Mouse (Mus musculus) liver, embryonic 15.5 days (tissue): ENCODE results near the gene Ten1. TPM values are rescaled to one million over a fixed set of nuclear protein-coding genes. Genes with fewer than 3 reads are reported as not detected.

Experiments
- ATAC-seq: fragments of 200-750 bp; cut with Nextera tagmentation; 2 replicates; pipeline ENCODE4 v1.8.0; 2017; ENCODE audit warnings: moderate number of reproducible peaks, mild to moderate bottlenecking, moderate library complexity; ENCODE audit not compliant: insufficient read depth
- H3K27ac ChIP-seq: fragments of 300-500 bp; sonication (generic); replicated peaks from 2 replicates; pipeline ENCODE4 v1.5.1; 2015; ENCODE audit warnings: mild to moderate bottlenecking, inconsistent platforms
- H3K27me3 ChIP-seq: fragments of 300-500 bp; sonication (generic); 2 replicates; pipeline ENCODE4 v1.6.1; 2015; ENCODE audit warnings: mild to moderate bottlenecking, inconsistent platforms
- H3K36me3 ChIP-seq: fragments of 300-500 bp; sonication (generic); replicated peaks from 2 replicates; pipeline ENCODE4 v1.6.1; 2015; ENCODE audit warnings: moderate library complexity, mild to moderate bottlenecking, inconsistent platforms
- H3K4me1 ChIP-seq: fragments of 300-500 bp; sonication (generic); replicated peaks from 2 replicates; pipeline ENCODE4 v1.6.1; 2015; ENCODE audit warnings: inconsistent platforms
- H3K4me2 ChIP-seq: fragments of 300-500 bp; sonication (generic); 2 replicates; pipeline ENCODE4 v1.6.1; 2015; ENCODE audit warnings: moderate library complexity, mild to moderate bottlenecking, inconsistent platforms
- H3K4me3 ChIP-seq: fragments of 300-500 bp; sonication (generic); replicated peaks from 2 replicates; pipeline ENCODE4 v1.5.1; 2015; ENCODE audit warnings: mild to moderate bottlenecking, inconsistent platforms
- H3K9ac ChIP-seq: fragments of 300-500 bp; sonication (generic); 2 replicates; pipeline ENCODE4 v1.6.1; 2015; ENCODE audit warnings: moderate library complexity, mild to moderate bottlenecking, inconsistent platforms
- H3K9me3 ChIP-seq: fragments of 300-500 bp; sonication (generic); replicated peaks from 2 replicates; pipeline ENCODE4 v1.6.1; 2016; ENCODE audit warnings: inconsistent platforms
- WGBS: fragments of 180-500 bp; shearing (Covaris S2); methylation state at CpG from one replicate; pipeline ENCODE4 v1.1.7; 2015; ENCODE audit warnings: mixed read lengths; ENCODE audit not compliant: insufficient replicate concordance; 5-methylcytosine and 5-hydroxymethylcytosine counted together
- polyA plus RNA-seq: library from polyadenylated mRNA; unstranded; fragments of >200 nt; fragmentation: Nextera tagmentation; extraction: Ambion mirVana; gene quantifications from 2 replicates; pipeline ENCODE4 v1.2.1, GENCODE M21; 2015

Gene Ten1
- polyA plus RNA-seq: 27.5 and 33.1 TPM in 2 replicates

- H3K36me3 ChIP-seq: peaks cover 6% of the 10 kb centered on the region; the same call in 1 of the 2 replicates
- peak; percentile 96 for ATAC-seq
- H3K27me3 ChIP-seq: no peaks in the 10 kb centered on the region
- peaks cover 55% of the 10 kb centered on the region for H3K4me1 ChIP-seq
- peak within 1 kb of the TSS; percentile 91 for H3K27ac ChIP-seq
- H3K4me3 ChIP-seq: peak within 1 kb of the TSS; percentile 88
- H3K9ac ChIP-seq: peak within 1 kb of the TSS; percentile 83
- no peaks in the 10 kb centered on the region for H3K9me3 ChIP-seq
- under 1% methylated on average over 61 of the region's 62 CpGs for WGBS
- peak within 1 kb of the TSS; percentile 86 for H3K4me2 ChIP-seq
Measured at GRCm38 (mm10) chr11:116198639-116199531, at the start of gene Ten1, which contains the start of gene Acox1. Gene Ten1, plus strand, starts transcription at chr11:116198855. Gene Acox1, minus strand, starts transcription at chr11:116199045.

GRCm38 (mm10) chr11:116149341-116149740, 49.3 kb upstream of the Ten1 start:
- no peak overlapping the region for H3K4me2 ChIP-seq
- H3K27ac ChIP-seq: no peak overlapping the region
- WGBS: 78% methylated on average over 6 of the region's 6 CpGs
- no peak overlapping the region for H3K9ac ChIP-seq
- H3K4me3 ChIP-seq: no peak overlapping the region
- no peaks in the 10 kb centered on the region for H3K9me3 ChIP-seq
- H3K4me1 ChIP-seq: peaks cover 37% of the 10 kb centered on the region
- no peak for ATAC-seq
- H3K27me3 ChIP-seq: no peaks in the 10 kb centered on the region
- peaks cover 63% of the 10 kb centered on the region for H3K36me3 ChIP-seq

GRCm38 (mm10) chr11:116150960-116151359, 47.7 kb upstream of the Ten1 start:
- no peak overlapping the region for H3K4me3 ChIP-seq
- peak overlapping the region; percentile 36 for H3K4me2 ChIP-seq
- no peaks in the 10 kb centered on the region for H3K27me3 ChIP-seq
- H3K4me1 ChIP-seq: peaks cover 34% of the 10 kb centered on the region
- H3K36me3 ChIP-seq: peaks cover 47% of the 10 kb centered on the region
- H3K9me3 ChIP-seq: no peaks in the 10 kb centered on the region
- peak overlapping the region; percentile 82 for H3K27ac ChIP-seq
- H3K9ac ChIP-seq: no peak overlapping the region
- 53% methylated on average over 2 of the region's 2 CpGs for WGBS
- peak; percentile 93 for ATAC-seq

- H3K4me1 ChIP-seq: peaks cover 2% of the 10 kb centered on the region
- no peaks in the 10 kb centered on the region for H3K9me3 ChIP-seq
- no peak overlapping the region for H3K4me3 ChIP-seq
- WGBS: 65% methylated on average over 12 of the region's 12 CpGs
- no peak for ATAC-seq
- H3K4me2 ChIP-seq: no peak overlapping the region
- no peaks in the 10 kb centered on the region for H3K27me3 ChIP-seq
- peaks cover 10% of the 10 kb centered on the region; the same call in 1 of the 2 replicates for H3K36me3 ChIP-seq
- H3K9ac ChIP-seq: no peak overlapping the region
- no peak overlapping the region for H3K27ac ChIP-seq
Measured at GRCm38 (mm10) chr11:116161312-116161711, 37.3 kb upstream of the Ten1 start.

- 78% methylated on average over 10 of the region's 10 CpGs for WGBS
- no peak for ATAC-seq
- Histone ChIP-seq H3K4me1 (peaks cover 10% of the 10 kb centered on the region), H3K4me3 (no peak overlapping the region), H3K9me3 (no peaks in the 10 kb centered on the region), H3K9ac (no peak overlapping the region), H3K27me3 (no peaks in the 10 kb centered on the region), H3K36me3 (peaks cover 5% of the 10 kb centered on the region; the same call in 1 of the 2 replicates), H3K27ac (no peak overlapping the region), H3K4me2 (no peak overlapping the region)
Measured at GRCm38 (mm10) chr11:116162146-116162545, 36.5 kb upstream of the Ten1 start.

GRCm38 (mm10) chr11:116163002-116163401, 35.7 kb upstream of the Ten1 start:
- Histone ChIP-seq H3K4me3 (no peak overlapping the region), H3K4me2 (no peak overlapping the region), H3K9me3 (no peaks in the 10 kb centered on the region), H3K36me3 (peaks cover 3% of the 10 kb centered on the region; the same call in 1 of the 2 replicates), H3K4me1 (peaks cover 18% of the 10 kb centered on the region), H3K27ac (no peak overlapping the region), H3K9ac (no peak overlapping the region), H3K27me3 (no peaks in the 10 kb centered on the region)
- no peak for ATAC-seq
- WGBS: 53% methylated on average over 9 of the region's 9 CpGs

- H3K4me3 ChIP-seq: peak overlapping the region; percentile 74
- H3K27me3 ChIP-seq: no peaks in the 10 kb centered on the region
- peak overlapping the region; percentile 79 for H3K9ac ChIP-seq
- H3K4me2 ChIP-seq: peak overlapping the region; percentile 83
- H3K4me1 ChIP-seq: peaks cover 26% of the 10 kb centered on the region
- 14% methylated on average over 6 of the region's 6 CpGs for WGBS
- no peak for ATAC-seq
- H3K27ac ChIP-seq: peak overlapping the region; percentile 71
- H3K9me3 ChIP-seq: no peaks in the 10 kb centered on the region
- 0 out of 2 replicates have a peak, but pooled peaks cover 3% of the 10 kb centered on the region for H3K36me3 ChIP-seq
Measured at GRCm38 (mm10) chr11:116167232-116167631, 31.4 kb upstream of the Ten1 start.

GRCm38 (mm10) chr11:116167884-116168439, 30.7 kb upstream of the Ten1 start, which contains the start of gene Fbf1:
Gene Fbf1, minus strand, starts transcription at chr11:116168166.
- no peaks in the 10 kb centered on the region for H3K27me3 ChIP-seq
- H3K4me3 ChIP-seq: peak within 1 kb of the TSS; percentile 74
- under 1% methylated on average over 40 of the region's 40 CpGs for WGBS
- peaks cover 8% of the 10 kb centered on the region for H3K36me3 ChIP-seq
- peak within 1 kb of the TSS; percentile 83 for H3K4me2 ChIP-seq
- H3K9me3 ChIP-seq: no peaks in the 10 kb centered on the region
- H3K4me1 ChIP-seq: peaks cover 26% of the 10 kb centered on the region
- peak within 1 kb of the TSS; percentile 71 for H3K27ac ChIP-seq
- H3K9ac ChIP-seq: peak within 1 kb of the TSS; percentile 79
- ATAC-seq: peak; percentile 98

- Histone ChIP-seq H3K36me3 (peaks cover 20% of the 10 kb centered on the region), H3K4me3 (no peak overlapping the region), H3K27me3 (no peaks in the 10 kb centered on the region), H3K9me3 (no peaks in the 10 kb centered on the region), H3K4me2 (no peak overlapping the region), H3K27ac (no peak overlapping the region), H3K9ac (no peak overlapping the region), H3K4me1 (peaks cover 26% of the 10 kb centered on the region)
- ATAC-seq: no peak
- WGBS: 78% methylated on average over 3 of the region's 3 CpGs
Measured at GRCm38 (mm10) chr11:116169214-116169613, 29.4 kb upstream of the Ten1 start.

GRCm38 (mm10) chr11:116170003-116170800, 28.5 kb upstream of the Ten1 start:
- Histone ChIP-seq H3K27me3 (no peaks in the 10 kb centered on the region), H3K4me1 (peaks cover 26% of the 10 kb centered on the region), H3K4me2 (no peak overlapping the region), H3K36me3 (peaks cover 30% of the 10 kb centered on the region), H3K9me3 (no peaks in the 10 kb centered on the region), H3K4me3 (no peak overlapping the region), H3K27ac (no peak overlapping the region), H3K9ac (no peak overlapping the region)
- WGBS: 70% methylated on average over 5 of the region's 5 CpGs
- ATAC-seq: no peak
